ENCODE assay signal across 17 mouse cellular contexts in the genomic region with DNA sequence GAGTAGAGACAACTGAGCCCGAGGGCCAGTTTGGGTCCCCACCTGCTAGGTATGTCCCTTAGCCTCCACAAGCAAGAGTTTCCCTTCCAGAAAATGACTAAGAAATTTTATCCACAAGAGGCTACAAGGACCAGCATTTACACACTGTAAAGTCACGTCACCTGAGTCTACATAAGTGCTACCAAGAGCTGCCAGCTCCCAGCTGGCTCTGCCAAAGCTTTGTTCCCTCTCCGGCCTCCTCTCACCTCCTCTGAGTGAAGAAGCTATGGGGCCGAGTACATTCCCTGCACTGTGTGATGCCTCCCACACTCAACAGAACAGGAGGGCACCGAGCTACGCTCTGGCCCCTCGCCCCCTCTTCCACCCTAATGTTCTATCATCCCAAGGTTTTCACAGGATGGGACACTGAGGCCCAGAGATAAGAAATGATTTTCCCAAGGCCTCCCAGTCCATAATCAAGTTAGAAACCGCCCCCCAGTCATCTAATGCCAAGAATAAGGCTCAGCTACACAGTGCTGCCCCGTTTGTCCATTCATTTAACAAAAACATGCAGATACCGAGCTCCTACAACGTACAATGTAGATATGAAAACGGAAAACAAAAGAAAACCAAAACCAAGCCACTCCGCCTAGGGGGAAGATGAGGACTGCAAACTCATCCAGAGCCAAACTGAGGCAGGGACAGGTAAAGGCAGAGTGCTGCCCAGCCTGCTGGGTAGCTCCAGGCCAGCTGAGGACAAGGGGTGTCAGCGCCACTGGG. TPM values are rescaled to one million over a fixed set of nuclear protein-coding genes. Genes with fewer than 3 reads are reported as not detected.
DNase-seq lines count a peak whose midpoint lies in the region; ATAC-seq lines count a peak whose summit lies in the region.
"Had no signal": no experiment of that assay in that cellular context is flagged by ENCODE, and none has a peak within 500 bp of the region (broad histone marks: within the 10 kb centered on the region; RNA-seq: fewer than 3 reads in every experiment).

No protein-coding gene starts in this region.

- no peak for DNase-seq in forebrain, embryonic 10.5 days (ENCODE audit: extremely low spot score, low spot score)
- no peak for DNase-seq in forebrain, embryonic 14.5 days (ENCODE audit: low spot score)
- no peak for DNase-seq in hindbrain, embryonic 11.5 days (ENCODE audit: low spot score)
- peak; percentile 51 for DNase-seq in ovary, postnatal 36 days (ENCODE audit: low spot score)
- no peak for DNase-seq in ovary, postnatal 10 days (ENCODE audit: low spot score)
- DNase-seq in natural killer cell, adult 2 months (ENCODE audit: low spot score in 2 of 2), result no peak
- DNase-seq in liver, result no peak
- DNase-seq: adrenal gland, adult 8-10 months; cerebellum, postnatal 14 days; gastrocnemius, postnatal 14 days; kidney, postnatal 25 days; liver, postnatal 0 days; right cerebral cortex, postnatal 25 days had no signal

- peaks cover 53% of the 10 kb centered on the region for H3K4me1 ChIP-seq in forebrain, embryonic 10.5 days
- peaks cover 28% of the 10 kb centered on the region for H3K4me1 ChIP-seq in forebrain, embryonic 14.5 days (ENCODE audit: control insufficient read depth, insufficient read depth, low read length)
- peaks cover 24% of the 10 kb centered on the region for H3K4me1 ChIP-seq in hindbrain, embryonic 11.5 days (replicated peaks; ENCODE audit: control insufficient read depth, insufficient read depth, low read length)
- H3K4me1 ChIP-seq in hindbrain, embryonic 16.5 days (ENCODE audit: control insufficient read depth, insufficient read depth, low read depth, low read length), result peaks cover 28% of the 10 kb centered on the region

- H3K36me3 ChIP-seq in forebrain, embryonic 10.5 days (replicated peaks), result no peaks in the 10 kb centered on the region
- no peaks in the 10 kb centered on the region for H3K36me3 ChIP-seq in forebrain, embryonic 14.5 days (ENCODE audit: control insufficient read depth, insufficient read depth, low read length)
- H3K36me3 ChIP-seq in hindbrain, embryonic 11.5 days (ENCODE audit: control insufficient read depth, insufficient read depth, low read length), result no peaks in the 10 kb centered on the region
- no peaks in the 10 kb centered on the region for H3K36me3 ChIP-seq in hindbrain, embryonic 16.5 days (ENCODE audit: control insufficient read depth, insufficient read depth, low read length)
- H3K36me3 ChIP-seq: embryonic facial prominence, embryonic 12.5 days; limb, embryonic 12.5 days had no signal

- peak overlapping the region; percentile 85; the same call in 1 of the 2 replicates for H3K27ac ChIP-seq in forebrain, embryonic 10.5 days
- H3K27ac ChIP-seq in forebrain, embryonic 14.5 days (ENCODE audit: low read depth, low read length), result no peak overlapping the region; the same call in 1 of the 2 replicates
- peak overlapping the region; percentile 100 for H3K27ac ChIP-seq in hindbrain, embryonic 11.5 days (ENCODE audit: low read depth, low read length)
- no peak overlapping the region for H3K27ac ChIP-seq in hindbrain, embryonic 16.5 days (ENCODE audit: low read depth, low read length)
- H3K27ac ChIP-seq: embryonic facial prominence, embryonic 12.5 days; limb, embryonic 12.5 days had no signal

- no peaks in the 10 kb centered on the region for H3K9me3 ChIP-seq in forebrain, embryonic 10.5 days
- H3K9me3 ChIP-seq in forebrain, embryonic 14.5 days (replicated peaks; ENCODE audit: control insufficient read depth, low read length), result no peaks in the 10 kb centered on the region
- H3K9me3 ChIP-seq in hindbrain, embryonic 11.5 days (ENCODE audit: control insufficient read depth, low read length), result no peaks in the 10 kb centered on the region
- no peaks in the 10 kb centered on the region for H3K9me3 ChIP-seq in hindbrain, embryonic 16.5 days (ENCODE audit: control insufficient read depth, low read length)
- H3K9me3 ChIP-seq: embryonic facial prominence, embryonic 12.5 days; limb, embryonic 12.5 days had no signal

- no peak for ATAC-seq in forebrain, embryonic 14.5 days
- ATAC-seq in hindbrain, embryonic 11.5 days (ENCODE audit: low FRiP score), result no peak
- ATAC-seq in hindbrain, embryonic 16.5 days, result no peak
- ATAC-seq: inflammation-experienced regulatory T-cells, adult 6 months had no signal

- no peak overlapping the region for H3K4me3 ChIP-seq in forebrain, embryonic 10.5 days
- H3K4me3 ChIP-seq in forebrain, embryonic 14.5 days (ENCODE audit: low read depth, low read length), result no peak overlapping the region
- H3K4me3 ChIP-seq in hindbrain, embryonic 11.5 days (ENCODE audit: low read depth, low read length), result no peak overlapping the region
- H3K4me3 ChIP-seq in hindbrain, embryonic 16.5 days (ENCODE audit: low read length), result no peak overlapping the region
- H3K4me3 ChIP-seq: embryonic facial prominence, embryonic 12.5 days; limb, embryonic 12.5 days had no signal

- H3K4me2 ChIP-seq in forebrain, embryonic 14.5 days (ENCODE audit: low read length), result no peak overlapping the region
- H3K4me2 ChIP-seq in hindbrain, embryonic 11.5 days (replicated peaks; ENCODE audit: low read depth, low read length), result no peak overlapping the region
- no peak overlapping the region for H3K4me2 ChIP-seq in hindbrain, embryonic 16.5 days (ENCODE audit: low read length)
- H3K4me2 ChIP-seq: embryonic facial prominence, embryonic 12.5 days; limb, embryonic 12.5 days had no signal

- H3K9ac ChIP-seq in forebrain, embryonic 14.5 days (ENCODE audit: low read length), result no peak overlapping the region
- H3K9ac ChIP-seq in hindbrain, embryonic 11.5 days (ENCODE audit: low read depth, low read length), result peak overlapping the region; percentile 15; the same call in 1 of the 2 replicates
- H3K9ac ChIP-seq in hindbrain, embryonic 16.5 days (ENCODE audit: low read depth, low read length), result no peak overlapping the region
- H3K9ac ChIP-seq: embryonic facial prominence, embryonic 12.5 days; limb, embryonic 12.5 days; liver, postnatal 0 days had no signal

- WGBS in forebrain, embryonic 10.5 days, result 86% methylated on average over 14 of the region's 14 CpGs
- 76% methylated on average over 14 of the region's 14 CpGs for WGBS in forebrain, embryonic 14.5 days
- WGBS in hindbrain, embryonic 11.5 days, result 78% methylated on average over 14 of the region's 14 CpGs
- WGBS in hindbrain, embryonic 16.5 days, result 75% methylated on average over 14 of the region's 14 CpGs

- H3K27me3 ChIP-seq in forebrain, embryonic 10.5 days (ENCODE audit: poor library complexity, severe bottlenecking), result peaks cover 28% of the 10 kb centered on the region
- H3K27me3 ChIP-seq in forebrain, embryonic 14.5 days (replicated peaks; ENCODE audit: control insufficient read depth, insufficient read depth, low read length), result no peaks in the 10 kb centered on the region
- H3K27me3 ChIP-seq in hindbrain, embryonic 11.5 days (ENCODE audit: control insufficient read depth, insufficient read depth, low read length), result no peaks in the 10 kb centered on the region
- H3K27me3 ChIP-seq in hindbrain, embryonic 16.5 days (replicated peaks; ENCODE audit: control insufficient read depth, insufficient read depth, low read length), result no peaks in the 10 kb centered on the region

RNA-seq across cellular contexts. Expression of a gene that starts 9.0 kb away (rescaled TPM):
- polyA plus RNA-seq in forebrain, embryonic 10.5 days (2016; fragmentation: Nextera tagmentation; extraction: Ambion mirVana), result 17.8 and 21.3 TPM in 2 replicates
- polyA plus RNA-seq in forebrain, embryonic 14.5 days (2014; fragmentation: Nextera tagmentation; extraction: Ambion mirVana), result 4.7 and 5.2 TPM in 2 replicates
- 11.9 and 12.3 TPM in 2 replicates for polyA plus RNA-seq in hindbrain, embryonic 11.5 days (2014; fragmentation: Nextera tagmentation; extraction: Ambion mirVana)
- polyA plus RNA-seq in hindbrain, embryonic 16.5 days (2015; fragmentation: Nextera tagmentation; extraction: Ambion mirVana), result 13.0 and 14.0 TPM in 2 replicates

RNA-seq across cellular contexts. Expression of a gene that starts 22.2 kb away (rescaled TPM):
- 7.6 and 8.1 TPM in 2 replicates for polyA plus RNA-seq in forebrain, embryonic 10.5 days (2016; fragmentation: Nextera tagmentation; extraction: Ambion mirVana)
- polyA plus RNA-seq in forebrain, embryonic 14.5 days (2014; fragmentation: Nextera tagmentation; extraction: Ambion mirVana), result 4.6 and 7.6 TPM in 2 replicates
- polyA plus RNA-seq in hindbrain, embryonic 11.5 days (2014; fragmentation: Nextera tagmentation; extraction: Ambion mirVana), result 4.5 and 5.2 TPM in 2 replicates
- polyA plus RNA-seq in hindbrain, embryonic 16.5 days (2015; fragmentation: Nextera tagmentation; extraction: Ambion mirVana), result 8.6 and 11.0 TPM in 2 replicates

RNA-seq across cellular contexts. Expression of a gene that starts 49.6 kb away (rescaled TPM):
- 0.99 and 1.3 TPM in 2 replicates for polyA plus RNA-seq in forebrain, embryonic 10.5 days (2016; fragmentation: Nextera tagmentation; extraction: Ambion mirVana)
- 0.48 and 0.74 TPM in 2 replicates for polyA plus RNA-seq in forebrain, embryonic 14.5 days (2014; fragmentation: Nextera tagmentation; extraction: Ambion mirVana)
- 0.12 and 0.28 TPM in 2 replicates for polyA plus RNA-seq in hindbrain, embryonic 11.5 days (2014; fragmentation: Nextera tagmentation; extraction: Ambion mirVana)
- 3.6 and 4.6 TPM in 2 replicates for polyA plus RNA-seq in hindbrain, embryonic 16.5 days (2015; fragmentation: Nextera tagmentation; extraction: Ambion mirVana)

RNA-seq across cellular contexts. Expression of a gene that starts 51.1 kb away (rescaled TPM):
- 57.1 and 61.8 TPM in 2 replicates for polyA plus RNA-seq in forebrain, embryonic 10.5 days (2016; fragmentation: Nextera tagmentation; extraction: Ambion mirVana)
- polyA plus RNA-seq in forebrain, embryonic 14.5 days (2014; fragmentation: Nextera tagmentation; extraction: Ambion mirVana), result 37.1 and 43.1 TPM in 2 replicates
- 29.7 and 31.7 TPM in 2 replicates for polyA plus RNA-seq in hindbrain, embryonic 11.5 days (2014; fragmentation: Nextera tagmentation; extraction: Ambion mirVana)
- polyA plus RNA-seq in hindbrain, embryonic 16.5 days (2015; fragmentation: Nextera tagmentation; extraction: Ambion mirVana), result 52.4 and 53.7 TPM in 2 replicates

Comparison
In these comparisons a context has a peak if more than half of its experiments do, and no peak if none do; other contexts are left out.
1. H3K27ac ChIP-seq: peak in forebrain, embryonic 10.5 days (single experiment) and hindbrain, embryonic 11.5 days (single experiment); none in forebrain, embryonic 14.5 days (single experiment) and hindbrain, embryonic 16.5 days (single experiment).